ENCODE assay signal across 11 mouse cellular contexts in genomic region chr17:47663009-47663713, GRCm38 (mm10). TPM values are rescaled to one million over a fixed set of nuclear protein-coding genes. Genes with fewer than 3 reads are reported as not detected.
A peak's percentile ranks its signal among the peaks of the same experiment; 100 is the strongest.
DNase-seq lines count a peak whose midpoint lies in the region; ATAC-seq and TF ChIP-seq lines count a peak whose summit lies in the region.
"Had no signal": no experiment of that assay in that cellular context is flagged by ENCODE, and none has a peak within 500 bp of the region (broad histone marks: within the 10 kb centered on the region; RNA-seq: fewer than 3 reads in every experiment).

No protein-coding gene starts in this region.

- intact Hi-C loops in gastrocnemius, adult 2 months (cut with DNase I): no loop called here

- no peak overlapping the region for H3K4me2 ChIP-seq in kidney, postnatal 0 days (ENCODE audit: low read length)
- no peak overlapping the region for H3K4me2 ChIP-seq in forebrain, embryonic 15.5 days (replicated peaks)
- H3K4me2 ChIP-seq in neural tube, embryonic 15.5 days: no peak overlapping the region
- H3K4me2 ChIP-seq: limb, embryonic 12.5 days; lung, embryonic 14.5 days; midbrain, embryonic 15.5 days had no signal

- no peaks in the 10 kb centered on the region for H3K4me1 ChIP-seq in kidney, postnatal 0 days (replicated peaks; ENCODE audit: insufficient read depth, low read length)
- 0 out of 2 replicates have a peak, but pooled peaks cover 6% of the 10 kb centered on the region for H3K4me1 ChIP-seq in forebrain, embryonic 15.5 days
- H3K4me1 ChIP-seq in neural tube, embryonic 15.5 days: peaks cover 5% of the 10 kb centered on the region; the same call in 1 of the 2 replicates
- H3K4me1 ChIP-seq: limb, embryonic 12.5 days had no signal

- peak; percentile 59; the same call in 1 of the 2 replicates for ATAC-seq in kidney, postnatal 0 days (replicated peaks; ENCODE audit: low FRiP score, low read depth)
- ATAC-seq in forebrain, embryonic 15.5 days (replicated peaks): 0 out of 2 replicates have a peak, but pooled peaks have one; percentile 32
- ATAC-seq in neural tube, embryonic 15.5 days (ENCODE audit: low FRiP score): peak; percentile 41; the same call in 1 of the 2 replicates
- ATAC-seq: midbrain, embryonic 15.5 days had no signal

- H3K4me3 ChIP-seq in kidney, postnatal 0 days (replicated peaks; ENCODE audit: low read depth, low read length): no peak overlapping the region
- no peak overlapping the region for H3K4me3 ChIP-seq in forebrain, embryonic 15.5 days
- no peak overlapping the region for H3K4me3 ChIP-seq in neural tube, embryonic 15.5 days (replicated peaks)
- H3K4me3 ChIP-seq in gastrocnemius, adult 2 months: no peak overlapping the region
- H3K4me3 ChIP-seq: limb, embryonic 12.5 days; midbrain, embryonic 15.5 days had no signal

- H3K9ac ChIP-seq in kidney, postnatal 0 days (ENCODE audit: low read depth, low read length): no peak overlapping the region
- H3K9ac ChIP-seq in forebrain, embryonic 15.5 days (replicated peaks): no peak overlapping the region
- H3K9ac ChIP-seq in neural tube, embryonic 15.5 days (replicated peaks): no peak overlapping the region
- H3K9ac ChIP-seq: limb, embryonic 12.5 days; lung, embryonic 14.5 days; midbrain, embryonic 15.5 days had no signal

- 70% methylated on average over 9 of the region's 9 CpGs for WGBS in kidney, postnatal 0 days
- 15% methylated on average over 9 of the region's 9 CpGs for WGBS in forebrain, embryonic 15.5 days
- 17% methylated on average over 9 of the region's 9 CpGs for WGBS in neural tube, embryonic 15.5 days

- no peak for DNase-seq in kidney, postnatal 0 days (ENCODE audit: low spot score)
- DNase-seq in kidney, adult 11 months: no peak
- DNase-seq in embryo, embryonic 10 days (ENCODE audit: low spot score): peak; percentile 82
- no peak for DNase-seq in urinary bladder, postnatal 25 days (ENCODE audit: low spot score)
- no peak for DNase-seq in gastrocnemius, adult 2 months
- DNase-seq in B cell, adult 2 months: no peak
- DNase-seq: lung, embryonic 14.5 days had no signal

- no peaks in the 10 kb centered on the region for H3K27me3 ChIP-seq in kidney, postnatal 0 days (ENCODE audit: insufficient read depth, low read length)
- no peaks in the 10 kb centered on the region for H3K27me3 ChIP-seq in forebrain, embryonic 15.5 days
- H3K27me3 ChIP-seq in neural tube, embryonic 15.5 days (replicated peaks): no peaks in the 10 kb centered on the region
- H3K27me3 ChIP-seq: limb, embryonic 12.5 days; midbrain, embryonic 15.5 days had no signal

- TF ChIP-seq CTCF in kidney, postnatal 0 days (IDR thresholded peaks at IDR 0.05; ENCODE audit: low read depth): peak; percentile 20; the same call in 1 of the 2 replicates
- TF ChIP-seq CTCF in gastrocnemius, adult 2 months (IDR thresholded peaks at IDR 0.05): no peak

- H3K36me3 ChIP-seq in kidney, postnatal 0 days (ENCODE audit: insufficient read depth, low read length): no peaks in the 10 kb centered on the region
- H3K36me3 ChIP-seq in forebrain, embryonic 15.5 days: no peaks in the 10 kb centered on the region
- no peaks in the 10 kb centered on the region for H3K36me3 ChIP-seq in neural tube, embryonic 15.5 days

- no peaks in the 10 kb centered on the region for H3K9me3 ChIP-seq in kidney, postnatal 0 days (replicated peaks; ENCODE audit: low read length)
- no peaks in the 10 kb centered on the region for H3K9me3 ChIP-seq in forebrain, embryonic 15.5 days
- no peaks in the 10 kb centered on the region for H3K9me3 ChIP-seq in neural tube, embryonic 15.5 days (replicated peaks)
- H3K9me3 ChIP-seq: limb, embryonic 12.5 days; midbrain, embryonic 15.5 days had no signal

- H3K27ac ChIP-seq in kidney, postnatal 0 days: no peak overlapping the region
- H3K27ac ChIP-seq in forebrain, embryonic 15.5 days (replicated peaks): no peak overlapping the region
- peak overlapping the region; percentile 33; the same call in 1 of the 2 replicates for H3K27ac ChIP-seq in neural tube, embryonic 15.5 days (replicated peaks)
- no peak overlapping the region for H3K27ac ChIP-seq in gastrocnemius, adult 2 months
- H3K27ac ChIP-seq: limb, embryonic 12.5 days; midbrain, embryonic 15.5 days had no signal

RNA-seq across cellular contexts. Expression of gene Tomm6, which starts 25.0 kb away (rescaled TPM):
- 450 and 462 TPM in 2 replicates for polyA plus RNA-seq in kidney, postnatal 0 days (2015; fragmentation: Nextera tagmentation; extraction: Ambion mirVana)
- 258 and 266 TPM in 2 replicates for polyA plus RNA-seq in forebrain, embryonic 15.5 days (2015; fragmentation: Nextera tagmentation; extraction: Ambion mirVana)
- 301 and 304 TPM in 2 replicates for polyA plus RNA-seq in neural tube, embryonic 15.5 days (2015; fragmentation: Nextera tagmentation; extraction: Ambion mirVana)
- 100 to 1,000 TPM; 125 TPM for total RNA-seq in gastrocnemius, adult 2 months (2021)

RNA-seq across cellular contexts. Expression of gene Frs3, which starts 25.7 kb away (rescaled TPM):
- 6.8 and 8.3 TPM in 2 replicates for polyA plus RNA-seq in kidney, postnatal 0 days (2015; fragmentation: Nextera tagmentation; extraction: Ambion mirVana)
- 18.0 and 23.2 TPM in 2 replicates for polyA plus RNA-seq in forebrain, embryonic 15.5 days (2015; fragmentation: Nextera tagmentation; extraction: Ambion mirVana)
- polyA plus RNA-seq in neural tube, embryonic 15.5 days (2015; fragmentation: Nextera tagmentation; extraction: Ambion mirVana): 52.5 and 60.6 TPM in 2 replicates
- 1 to 10 TPM; 4.2 to 5.7 TPM for total RNA-seq in gastrocnemius, adult 2 months (2021)

RNA-seq across cellular contexts. Expression of gene Gm21981, which starts 31.1 kb away (rescaled TPM):
- polyA plus RNA-seq in kidney, postnatal 0 days (2015; fragmentation: Nextera tagmentation; extraction: Ambion mirVana): 0.25 and 0.36 TPM in 2 replicates
- 0.33 and 0.73 TPM in 2 replicates for polyA plus RNA-seq in forebrain, embryonic 15.5 days (2015; fragmentation: Nextera tagmentation; extraction: Ambion mirVana)
- 1.5 and 1.6 TPM in 2 replicates for polyA plus RNA-seq in neural tube, embryonic 15.5 days (2015; fragmentation: Nextera tagmentation; extraction: Ambion mirVana)
- total RNA-seq in gastrocnemius, adult 2 months (2021): under 1 TPM; 0.45 to 0.46 TPM

RNA-seq across cellular contexts. Expression of gene Prickle4, which starts 31.4 kb away (rescaled TPM):
- 1.1 and 1.2 TPM in 2 replicates for polyA plus RNA-seq in kidney, postnatal 0 days (2015; fragmentation: Nextera tagmentation; extraction: Ambion mirVana)
- polyA plus RNA-seq in forebrain, embryonic 15.5 days (2015; fragmentation: Nextera tagmentation; extraction: Ambion mirVana): 0.88 and 0.97 TPM in 2 replicates
- polyA plus RNA-seq in neural tube, embryonic 15.5 days (2015; fragmentation: Nextera tagmentation; extraction: Ambion mirVana): 1.1 and 2.6 TPM in 2 replicates
- total RNA-seq in gastrocnemius, adult 2 months (2021): 1 to 10 TPM; 2.6 to 3.7 TPM
- polyA plus RNA-seq: limb, embryonic 12.5 days; lung, embryonic 14.5 days had no signal

RNA-seq across cellular contexts. Expression of gene Usp49, which starts 32.7 kb away (rescaled TPM):
- polyA plus RNA-seq in kidney, postnatal 0 days (2015; fragmentation: Nextera tagmentation; extraction: Ambion mirVana): 2.9 and 4.1 TPM in 2 replicates
- polyA plus RNA-seq in forebrain, embryonic 15.5 days (2015; fragmentation: Nextera tagmentation; extraction: Ambion mirVana): 10.7 and 11.1 TPM in 2 replicates
- polyA plus RNA-seq in neural tube, embryonic 15.5 days (2015; fragmentation: Nextera tagmentation; extraction: Ambion mirVana): 6.1 and 6.8 TPM in 2 replicates
- total RNA-seq in gastrocnemius, adult 2 months (2021): 1 to 10 TPM; 3.1 to 4.5 TPM
